Mouse (Mus musculus): ENCODE data around the gene Bsn.

Bsn gene

GRCm38 (mm10) chr9:108054331-108055040 is 135.7 kb downstream of the Bsn start:
- peak; percentile 30 for DNase-seq (ENCODE audit: low read depth, low spot score)

GRCm38 (mm10) chr9:108053665-108054225 is 136.4 kb downstream of the Bsn start:
- no peak for DNase-seq (ENCODE audit: low read depth, low spot score)

GRCm38 (mm10) chr9:108052885-108053664 is 137.1 kb downstream of the Bsn start, which contains the start of gene Amigo3:
Amigo3 (plus strand) TSS chr9:108053159.
- peak; percentile 97 for DNase-seq (ENCODE audit: low read depth, low spot score)

DNA sequence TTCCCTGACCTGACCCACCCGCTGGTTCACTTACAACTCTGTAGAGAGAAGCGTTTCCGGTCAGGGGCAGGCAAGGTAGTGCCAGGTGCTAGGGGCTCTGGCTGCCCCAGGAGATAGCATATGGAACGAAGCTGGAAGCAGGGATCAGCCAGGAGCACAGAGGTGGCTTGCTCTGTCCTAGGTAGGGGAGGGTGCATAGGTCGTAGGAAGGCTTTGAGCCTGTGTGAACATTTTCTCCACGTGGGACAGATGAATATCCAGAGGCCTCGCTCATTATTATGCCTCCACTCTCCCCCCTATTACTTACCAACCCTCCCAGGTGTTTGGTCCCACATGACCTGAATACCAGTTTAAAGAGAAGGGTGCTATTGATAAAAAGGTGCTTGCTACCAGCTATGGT is 137.8 kb downstream of the Bsn start:
- no peak for DNase-seq (ENCODE audit: low read depth, low spot score)

- no peak for DNase-seq (ENCODE audit: low read depth, low spot score)
These were observed 138.3 kb downstream of the Bsn start for GRCm38 (mm10) chr9:108051931-108052220.

DNA sequence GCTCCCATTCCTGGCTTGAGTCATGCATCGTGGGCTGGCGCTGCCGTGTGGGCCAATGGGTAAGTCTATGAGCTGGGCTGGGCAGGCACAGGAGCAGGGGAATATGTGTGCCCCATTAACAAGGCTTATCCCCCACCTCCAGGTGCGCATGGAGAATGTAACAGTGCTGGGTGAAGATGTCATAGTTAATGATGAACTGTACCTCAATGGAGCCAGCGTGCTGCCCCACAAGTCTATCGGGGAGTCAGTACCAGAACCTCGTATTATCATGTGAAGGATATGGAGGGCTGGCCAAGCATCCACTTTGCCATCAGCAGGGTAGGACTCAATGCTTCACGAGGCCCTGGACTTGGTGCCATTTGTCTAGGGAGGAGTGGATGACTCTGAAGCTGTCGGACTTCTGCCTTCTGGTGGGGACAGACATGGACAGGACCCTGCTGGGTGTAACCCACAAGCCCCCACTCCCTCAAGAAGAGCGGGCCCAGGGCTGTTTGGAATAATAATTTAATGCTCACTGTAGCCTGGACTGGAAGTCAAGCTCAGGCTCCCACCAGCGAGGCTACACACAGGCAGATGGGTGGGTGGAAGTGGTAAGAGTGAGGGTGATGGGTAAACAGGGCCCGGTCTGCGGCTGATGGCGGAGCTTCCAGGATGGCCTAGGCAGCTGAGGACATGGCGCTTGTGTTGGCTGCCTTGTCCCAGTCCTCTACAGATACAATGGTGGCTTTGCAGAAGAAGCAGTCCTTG is 138.8 kb downstream of the Bsn start:
- no peak for DNase-seq (ENCODE audit: low read depth, low spot score)

DNA sequence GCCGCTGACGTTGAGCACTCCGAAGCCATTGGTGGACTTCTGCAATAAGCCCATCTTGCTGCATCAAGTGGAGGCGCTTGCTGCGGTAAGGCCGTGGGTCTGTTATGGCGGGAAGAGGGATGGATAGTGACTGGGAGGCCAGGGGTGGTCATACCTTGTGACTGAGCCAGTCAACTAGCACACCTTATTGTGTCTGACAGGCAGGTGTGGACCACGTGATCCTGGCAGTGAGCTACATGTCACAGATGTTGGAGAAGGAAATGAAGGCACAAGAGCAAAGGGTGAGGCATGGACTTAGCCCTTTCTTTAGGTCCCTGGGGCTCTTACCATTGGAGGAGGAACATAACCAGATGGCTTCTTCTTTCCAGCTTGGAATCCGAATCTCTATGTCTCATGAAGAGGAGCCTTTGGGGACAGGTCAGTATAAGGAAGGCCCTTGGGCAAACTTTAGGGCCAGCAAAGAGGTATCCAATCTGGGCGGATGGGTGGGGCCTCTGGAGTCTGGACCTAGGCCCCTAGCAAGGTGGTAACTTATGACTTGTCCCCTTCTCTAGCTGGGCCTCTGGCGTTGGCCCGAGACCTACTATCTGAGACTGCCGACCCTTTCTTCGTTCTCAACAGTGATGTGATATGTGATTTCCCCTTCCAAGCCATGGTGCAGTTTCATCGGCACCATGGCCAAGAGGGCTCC is 140.5 kb downstream of the Bsn start:
- no peak for DNase-seq (ENCODE audit: low read depth, low spot score)

- DNase-seq (ENCODE audit: low read depth, low spot score) = peak; percentile 99
These were observed 141.1 kb downstream of the Bsn start, which contains the start of gene Gmppb for GRCm38 (mm10) chr9:108049016-108049455. Gmppb (plus strand) TSS chr9:108049242.

- no peak for DNase-seq (ENCODE audit: low read depth, low spot score)
These were observed 141.6 kb downstream of the Bsn start for GRCm38 (mm10) chr9:108048566-108048955.

- DNase-seq (ENCODE audit: low read depth, low spot score) = no peak
These were observed 142.3 kb downstream of the Bsn start for GRCm38 (mm10) chr9:108047601-108048565.

DNA sequence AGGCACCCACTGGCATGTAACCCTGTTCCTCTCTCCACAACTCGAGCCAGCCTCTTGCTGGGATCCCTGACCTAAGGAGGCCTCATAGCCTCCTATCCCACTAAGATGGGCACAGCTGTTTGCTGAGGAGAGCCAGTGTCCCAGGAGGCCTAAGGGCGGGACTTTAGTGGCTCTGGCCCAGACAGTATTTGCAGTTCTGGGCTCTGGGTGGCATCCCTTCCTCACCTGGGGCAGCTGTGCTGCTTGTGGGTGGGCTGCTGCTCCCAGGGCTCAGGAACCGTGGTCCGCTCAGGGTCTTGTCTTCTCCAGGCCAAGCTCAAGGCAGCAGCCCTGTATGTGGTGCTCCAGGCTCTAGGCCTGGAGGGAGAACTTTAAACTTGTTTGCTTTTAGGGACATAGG is 143.6 kb downstream of the Bsn start:
- no peak for DNase-seq (ENCODE audit: low read depth, low spot score)
